Mouse (Mus musculus): Measurements from ENCODE around the gene Rora. TPM values are rescaled to one million over a fixed set of nuclear protein-coding genes. Genes with fewer than 3 reads are reported as not detected.

Gene Rora
- polyA plus RNA-seq, 1 experiment from 2014 or later, result 23.2 TPM

DNA sequence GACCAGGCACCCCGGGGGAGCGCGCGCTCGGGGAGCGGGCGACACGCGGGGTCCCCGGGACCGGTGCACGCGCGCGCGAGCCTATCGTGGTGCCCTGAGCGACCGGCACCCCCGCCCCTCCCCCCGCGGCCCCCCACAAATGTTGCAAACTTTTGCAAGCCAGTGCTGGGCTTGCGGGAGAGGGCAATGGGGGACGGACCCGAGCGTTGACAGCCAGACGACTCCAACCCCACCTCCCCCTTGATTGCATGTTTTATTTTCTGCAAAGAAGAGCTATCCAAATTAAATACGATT lies 400 bp downstream of the Rora start:
- peak; percentile 18; the same call in 1 of the 2 replicates for ATAC-seq (ENCODE audit: low read depth)
- no peaks in the 10 kb centered on the region for H3K9me3 ChIP-seq (ENCODE audit: control insufficient read depth, low read length)
- peak overlapping the region; percentile 76 for H3K4me3 ChIP-seq (ENCODE audit: low read depth, low read length)
- peak overlapping the region; percentile 91 for H3K4me2 ChIP-seq (ENCODE audit: low read depth, low read length)
- WGBS, result 2% methylated on average over 24 of the region's 28 CpGs
- H3K36me3 ChIP-seq (ENCODE audit: control insufficient read depth, insufficient read depth, low read length), result no peaks in the 10 kb centered on the region
- no peaks in the 10 kb centered on the region for H3K27me3 ChIP-seq (ENCODE audit: control insufficient read depth, insufficient read depth, low read length)
- H3K27ac ChIP-seq (ENCODE audit: low read depth, low read length), result peak overlapping the region; percentile 92
- no peaks in the 10 kb centered on the region; the same call in 1 of the 2 replicates for H3K4me1 ChIP-seq (ENCODE audit: control insufficient read depth, insufficient read depth, low read length)
- H3K9ac ChIP-seq (replicated peaks; ENCODE audit: low read depth, low read length), result peak overlapping the region; percentile 80

DNA sequence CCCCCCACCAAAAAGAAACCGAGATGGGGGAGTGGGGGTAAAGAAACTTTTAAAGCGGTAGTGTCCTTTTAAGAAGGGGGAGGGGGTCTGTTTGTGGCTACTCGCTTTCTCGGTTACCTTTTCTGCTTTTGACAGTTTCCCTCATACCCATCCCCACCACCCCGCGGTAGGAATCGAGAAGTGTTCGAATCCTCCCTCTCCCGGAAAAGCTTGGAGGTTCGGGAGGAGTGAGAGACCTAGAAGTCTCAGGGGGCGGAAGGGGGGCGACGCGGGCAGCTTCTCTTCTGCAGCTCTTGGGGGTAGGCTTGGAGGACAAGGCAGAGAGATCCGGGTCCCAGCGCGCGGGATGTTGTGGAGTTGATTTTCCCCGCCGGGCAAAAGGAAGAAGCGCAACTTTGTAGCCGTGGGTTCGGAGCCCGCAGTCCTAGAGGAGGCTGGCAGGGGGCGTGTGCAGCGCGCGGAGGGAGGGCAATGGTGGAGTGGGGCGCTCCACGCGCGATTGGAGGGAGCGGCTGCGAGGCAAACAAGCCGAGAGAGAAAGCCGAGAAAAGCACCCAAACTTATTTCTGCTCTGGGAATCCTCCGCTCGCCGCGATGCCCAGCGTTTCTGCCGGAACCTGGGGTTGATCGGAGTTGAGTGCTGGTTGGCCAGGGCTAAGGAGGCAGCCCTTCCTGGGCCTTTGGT lies 889 bp downstream of the Rora start:
- no peaks in the 10 kb centered on the region for H3K36me3 ChIP-seq (ENCODE audit: control insufficient read depth, insufficient read depth, low read length)
- peak overlapping the region; percentile 92; the same call in 1 of the 2 replicates for H3K27ac ChIP-seq (ENCODE audit: low read depth, low read length)
- WGBS, result 3% methylated on average over 43 of the region's 43 CpGs
- H3K4me3 ChIP-seq (ENCODE audit: low read depth, low read length), result peak overlapping the region; percentile 76
- peak; percentile 32; the same call in 1 of the 2 replicates for ATAC-seq (ENCODE audit: low read depth)
- peak overlapping the region; percentile 91 for H3K4me2 ChIP-seq (ENCODE audit: low read depth, low read length)
- H3K9me3 ChIP-seq (ENCODE audit: control insufficient read depth, low read length), result no peaks in the 10 kb centered on the region
- no peaks in the 10 kb centered on the region for H3K27me3 ChIP-seq (ENCODE audit: control insufficient read depth, insufficient read depth, low read length)
- H3K4me1 ChIP-seq (ENCODE audit: control insufficient read depth, insufficient read depth, low read length), result no peaks in the 10 kb centered on the region; the same call in 1 of the 2 replicates
- H3K9ac ChIP-seq (replicated peaks; ENCODE audit: low read depth, low read length), result peak overlapping the region; percentile 80

DNA sequence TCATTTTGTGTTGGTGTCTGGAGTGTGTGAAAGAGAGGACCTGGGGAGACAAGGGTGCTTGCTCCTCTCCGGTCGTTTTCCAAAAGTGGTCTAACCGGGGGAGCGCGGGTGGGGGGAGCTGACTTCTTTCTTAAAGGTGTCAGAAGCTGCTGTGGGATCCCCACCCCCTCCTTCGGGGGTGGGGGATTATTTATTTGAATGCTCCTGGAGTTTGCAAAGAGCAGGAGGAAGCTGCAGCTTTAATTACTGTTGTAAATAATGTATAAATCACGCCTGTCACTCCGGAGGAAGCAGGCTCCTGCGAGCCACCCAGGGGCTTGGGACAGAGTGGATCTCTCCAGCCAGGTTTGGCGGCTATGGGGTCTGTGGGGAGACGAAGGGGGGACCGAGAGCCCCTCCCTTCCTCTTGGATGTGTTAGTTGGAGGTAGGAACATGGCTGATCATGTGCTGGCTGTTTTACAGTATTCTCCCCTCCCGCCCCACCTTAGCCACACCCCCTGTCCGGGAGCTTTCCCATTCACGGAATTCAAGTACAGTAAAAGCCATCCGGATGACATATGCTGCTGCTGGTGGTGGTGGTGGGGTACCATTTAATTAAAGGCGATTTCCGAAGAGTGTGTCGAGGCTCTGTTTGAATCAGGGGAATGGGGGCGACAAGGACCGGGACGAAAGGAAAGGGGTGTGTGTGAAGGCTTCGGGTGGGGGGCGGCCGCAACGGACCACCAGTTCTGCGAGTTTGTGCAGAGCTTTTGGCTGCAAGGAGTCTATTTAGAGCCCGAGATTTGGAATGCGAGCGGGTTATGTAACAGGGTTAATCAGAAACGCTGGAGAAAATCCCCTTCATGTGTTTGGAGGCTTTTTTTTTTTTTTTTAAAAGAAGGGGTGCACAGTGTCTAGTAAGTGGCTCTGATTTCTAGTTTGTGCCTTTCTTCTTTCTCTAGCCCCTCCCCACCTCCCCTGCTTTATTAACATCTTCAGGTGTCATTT lies 1.7 kb downstream of the Rora start:
- H3K27ac ChIP-seq (ENCODE audit: low read depth, low read length), result 0 out of 2 replicates have a peak overlapping the region, but pooled peaks have one; percentile 7
- no peaks in the 10 kb centered on the region for H3K27me3 ChIP-seq (ENCODE audit: control insufficient read depth, insufficient read depth, low read length)
- H3K4me3 ChIP-seq (ENCODE audit: low read depth, low read length), result peak overlapping the region; percentile 76
- H3K4me1 ChIP-seq (ENCODE audit: control insufficient read depth, insufficient read depth, low read length), result no peaks in the 10 kb centered on the region; the same call in 1 of the 2 replicates
- WGBS, result 2% methylated on average over 31 of the region's 31 CpGs
- H3K4me2 ChIP-seq (ENCODE audit: low read depth, low read length), result peak overlapping the region; percentile 91
- peak overlapping the region; percentile 80; the same call in 1 of the 2 replicates for H3K9ac ChIP-seq (replicated peaks; ENCODE audit: low read depth, low read length)
- no peaks in the 10 kb centered on the region for H3K36me3 ChIP-seq (ENCODE audit: control insufficient read depth, insufficient read depth, low read length)
- ATAC-seq (ENCODE audit: low read depth), result peak; percentile 71
- H3K9me3 ChIP-seq (ENCODE audit: control insufficient read depth, low read length), result no peaks in the 10 kb centered on the region

DNA sequence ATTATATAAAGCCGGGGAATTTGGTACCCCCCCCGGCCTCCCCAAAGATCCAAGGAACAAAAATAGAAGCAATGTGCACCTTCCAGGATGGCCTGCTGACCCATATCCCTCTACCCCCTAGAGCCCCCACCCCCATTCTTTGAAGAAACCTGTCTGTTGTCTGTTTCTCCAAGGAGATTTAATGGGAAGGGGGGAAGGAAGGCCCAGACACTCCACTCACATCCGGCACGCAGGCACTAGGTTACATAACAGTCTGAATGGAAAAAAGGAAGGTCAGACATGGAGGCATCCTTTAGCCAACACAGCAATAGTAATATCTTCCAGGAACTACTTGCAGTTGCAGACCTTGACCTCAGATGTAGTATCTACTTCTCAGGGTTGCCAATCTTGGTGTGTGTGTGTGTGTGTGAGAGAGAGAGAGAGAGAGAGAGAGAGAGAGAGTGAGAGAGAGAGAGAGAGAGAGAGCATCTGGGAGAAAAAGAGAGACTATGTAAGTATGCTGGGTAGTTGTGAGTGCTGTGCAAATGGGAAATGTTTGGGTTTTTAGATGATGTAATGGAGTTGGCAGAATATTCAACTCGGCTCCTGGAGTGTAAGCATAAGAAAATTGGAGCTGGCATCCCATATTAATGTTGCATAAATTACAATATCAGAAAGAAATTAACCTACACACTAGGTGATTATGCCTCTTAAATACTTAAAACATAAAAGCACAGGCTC lies 2.6 kb downstream of the Rora start:
- WGBS, result 45% methylated on average over 5 of the region's 5 CpGs

GRCm38 (mm10) chr9:68656796-68657130 lies 3.2 kb downstream of the Rora start:
- H3K9me3 ChIP-seq (ENCODE audit: control insufficient read depth, low read length), result no peaks in the 10 kb centered on the region
- H3K9ac ChIP-seq (replicated peaks; ENCODE audit: low read depth, low read length), result no peak overlapping the region
- WGBS, result 42% methylated on average over 6 of the region's 6 CpGs
- no peaks in the 10 kb centered on the region; the same call in 1 of the 2 replicates for H3K4me1 ChIP-seq (ENCODE audit: control insufficient read depth, insufficient read depth, low read length)
- no peak overlapping the region for H3K27ac ChIP-seq (ENCODE audit: low read depth, low read length)
- no peaks in the 10 kb centered on the region for H3K36me3 ChIP-seq (ENCODE audit: control insufficient read depth, insufficient read depth, low read length)
- no peak overlapping the region for H3K4me2 ChIP-seq (ENCODE audit: low read depth, low read length)
- ATAC-seq (ENCODE audit: low read depth), result no peak
- H3K4me3 ChIP-seq (ENCODE audit: low read depth, low read length), result no peak overlapping the region
- H3K27me3 ChIP-seq (ENCODE audit: control insufficient read depth, insufficient read depth, low read length), result no peaks in the 10 kb centered on the region

More for the DNA sequence above, 2.6 kb downstream of the Rora start:
- Histone ChIP-seq H3K9me3 (ENCODE audit: control insufficient read depth, low read length) (no peaks in the 10 kb centered on the region), H3K4me3 (ENCODE audit: low read depth, low read length) (peak overlapping the region; percentile 76; the same call in 1 of the 2 replicates), H3K27me3 (ENCODE audit: control insufficient read depth, insufficient read depth, low read length) (no peaks in the 10 kb centered on the region), H3K36me3 (ENCODE audit: control insufficient read depth, insufficient read depth, low read length) (no peaks in the 10 kb centered on the region), H3K4me2 (ENCODE audit: low read depth, low read length) (peak overlapping the region; percentile 91), H3K9ac (replicated peaks; ENCODE audit: low read depth, low read length) (no peak overlapping the region), H3K4me1 (ENCODE audit: control insufficient read depth, insufficient read depth, low read length) (no peaks in the 10 kb centered on the region; the same call in 1 of the 2 replicates), H3K27ac (ENCODE audit: low read depth, low read length) (no peak overlapping the region)
- ATAC-seq (ENCODE audit: low read depth), result no peak

- WGBS, result 89% methylated on average over 3 of the region's 3 CpGs
- no peaks in the 10 kb centered on the region for H3K9me3 ChIP-seq (ENCODE audit: control insufficient read depth, low read length)
- no peaks in the 10 kb centered on the region for H3K36me3 ChIP-seq (ENCODE audit: control insufficient read depth, insufficient read depth, low read length)
- H3K27me3 ChIP-seq (ENCODE audit: control insufficient read depth, insufficient read depth, low read length), result no peaks in the 10 kb centered on the region
- no peak overlapping the region for H3K9ac ChIP-seq (replicated peaks; ENCODE audit: low read depth, low read length)
- no peak overlapping the region for H3K4me3 ChIP-seq (ENCODE audit: low read depth, low read length)
- no peak for ATAC-seq (ENCODE audit: low read depth)
- H3K4me1 ChIP-seq (ENCODE audit: control insufficient read depth, insufficient read depth, low read length), result no peaks in the 10 kb centered on the region
- no peak overlapping the region for H3K4me2 ChIP-seq (ENCODE audit: low read depth, low read length)
- H3K27ac ChIP-seq (ENCODE audit: low read depth, low read length), result no peak overlapping the region
These were observed 17.1 kb downstream of the Rora start for GRCm38 (mm10) chr9:68670731-68671130.

- Histone ChIP-seq H3K9me3 (ENCODE audit: control insufficient read depth, low read length) (no peaks in the 10 kb centered on the region), H3K4me1 (ENCODE audit: control insufficient read depth, insufficient read depth, low read length) (no peaks in the 10 kb centered on the region), H3K4me2 (ENCODE audit: low read depth, low read length) (no peak overlapping the region), H3K36me3 (ENCODE audit: control insufficient read depth, insufficient read depth, low read length) (no peaks in the 10 kb centered on the region), H3K27me3 (ENCODE audit: control insufficient read depth, insufficient read depth, low read length) (no peaks in the 10 kb centered on the region), H3K9ac (replicated peaks; ENCODE audit: low read depth, low read length) (no peak overlapping the region), H3K4me3 (ENCODE audit: low read depth, low read length) (no peak overlapping the region), H3K27ac (ENCODE audit: low read depth, low read length) (no peak overlapping the region)
- ATAC-seq (ENCODE audit: low read depth), result peak; percentile 34; the same call in 1 of the 2 replicates
- WGBS, result 28% methylated on average over 5 of the region's 5 CpGs
These were observed 18.9 kb downstream of the Rora start for GRCm38 (mm10) chr9:68672459-68672858.

- H3K36me3 ChIP-seq (ENCODE audit: control insufficient read depth, insufficient read depth, low read length), result no peaks in the 10 kb centered on the region
- H3K27ac ChIP-seq (ENCODE audit: low read depth, low read length), result no peak overlapping the region
- H3K4me2 ChIP-seq (ENCODE audit: low read depth, low read length), result no peak overlapping the region
- 89% methylated on average over 1 of the region's 1 CpGs for WGBS
- H3K9ac ChIP-seq (replicated peaks; ENCODE audit: low read depth, low read length), result no peak overlapping the region
- no peak overlapping the region for H3K4me3 ChIP-seq (ENCODE audit: low read depth, low read length)
- no peaks in the 10 kb centered on the region for H3K4me1 ChIP-seq (ENCODE audit: control insufficient read depth, insufficient read depth, low read length)
- ATAC-seq (ENCODE audit: low read depth), result no peak
- no peaks in the 10 kb centered on the region for H3K9me3 ChIP-seq (ENCODE audit: control insufficient read depth, low read length)
- H3K27me3 ChIP-seq (ENCODE audit: control insufficient read depth, insufficient read depth, low read length), result no peaks in the 10 kb centered on the region
These were observed 19.6 kb downstream of the Rora start for GRCm38 (mm10) chr9:68673221-68673620.

Data from neural tube, embryonic 14.5 days (tissue).